In the genomic region with DNA sequence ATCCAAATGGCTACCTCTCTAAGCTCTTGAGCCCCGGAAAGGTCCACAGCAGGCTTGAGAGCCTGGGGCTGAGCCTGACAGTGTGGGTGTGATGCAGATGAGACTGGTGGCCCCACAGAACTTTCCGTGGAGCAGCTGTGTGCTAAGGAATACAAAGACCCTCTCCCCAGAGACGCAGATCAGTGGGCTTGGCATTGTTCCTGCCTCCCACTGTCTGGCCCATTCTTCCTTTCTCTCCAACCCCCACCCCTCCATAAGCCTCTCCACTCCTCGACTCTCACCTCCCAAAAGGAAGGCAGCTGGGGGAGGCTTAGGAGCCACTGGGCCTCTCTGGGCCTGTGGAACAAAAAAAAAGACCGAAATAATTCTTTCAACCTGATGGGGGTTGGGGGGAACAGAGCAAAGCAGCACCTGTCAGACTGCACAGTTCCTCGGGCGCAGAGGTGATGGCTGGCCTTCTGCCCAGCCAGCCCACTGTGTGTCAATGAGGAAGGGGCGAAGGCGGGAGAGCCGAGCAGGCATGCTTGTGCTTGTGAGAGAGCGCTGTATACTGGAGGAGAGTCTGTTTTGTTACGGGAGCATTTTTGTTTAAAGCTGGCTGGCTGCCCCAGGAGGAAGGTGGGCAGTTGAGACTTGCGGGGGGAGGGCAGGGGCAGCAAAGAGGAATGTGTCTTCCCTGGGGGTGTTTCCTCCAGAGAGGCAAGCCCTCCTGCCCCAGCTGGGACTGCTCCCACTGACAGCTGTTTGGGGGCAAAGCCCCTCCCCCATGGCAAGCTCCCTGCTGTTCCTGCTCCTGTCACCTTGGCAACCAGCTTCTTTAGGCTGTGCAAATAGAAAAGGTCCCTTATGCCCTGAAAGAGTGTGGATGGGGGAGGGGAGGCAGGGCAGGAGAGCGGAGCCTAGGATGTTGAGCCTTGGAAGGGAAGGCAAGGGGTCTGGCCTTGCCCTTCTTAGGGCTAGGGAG, we compare ENCODE assay signal across 8 mouse cellular contexts. TPM values are rescaled to one million over a fixed set of nuclear protein-coding genes. Genes with fewer than 3 reads are reported as not detected.
A peak's percentile ranks its signal among the peaks of the same experiment; 100 is the strongest.
DNase-seq lines count a peak whose midpoint lies in the region; ATAC-seq lines count a peak whose summit lies in the region.

No protein-coding gene starts in this region.

- no peaks in the 10 kb centered on the region for H3K36me3 ChIP-seq in heart, embryonic 15.5 days
- H3K36me3 ChIP-seq in liver, embryonic 13.5 days, result no peaks in the 10 kb centered on the region

- intact Hi-C loops in heart, postnatal 10 days (cut with DNase I), result loop anchor here (10.0 kb wide), 1 partner anchor 369 kb away; no protein-coding TSS in a partner anchor

- 0 out of 2 replicates have a peak overlapping the region, but pooled peaks have one; percentile 2 for H3K9ac ChIP-seq in heart, embryonic 15.5 days
- H3K9ac ChIP-seq in liver, embryonic 13.5 days, result no peak overlapping the region

- peaks cover 47% of the 10 kb centered on the region for H3K4me1 ChIP-seq in heart, embryonic 15.5 days (replicated peaks)
- H3K4me1 ChIP-seq in liver, embryonic 13.5 days (replicated peaks), result peaks cover 46% of the 10 kb centered on the region

- no peak overlapping the region for H3K4me3 ChIP-seq in heart, embryonic 15.5 days
- H3K4me3 ChIP-seq in liver, embryonic 13.5 days (replicated peaks), result no peak overlapping the region

- peaks cover 7% of the 10 kb centered on the region for H3K27me3 ChIP-seq in heart, embryonic 15.5 days
- H3K27me3 ChIP-seq in liver, embryonic 13.5 days, result no peaks in the 10 kb centered on the region; the same call in 1 of the 2 replicates

- H3K4me2 ChIP-seq in heart, embryonic 15.5 days, result peak overlapping the region; percentile 1; the same call in 1 of the 2 replicates
- H3K4me2 ChIP-seq in liver, embryonic 13.5 days, result peak overlapping the region; percentile 13; the same call in 1 of the 2 replicates

- H3K9me3 ChIP-seq in heart, embryonic 15.5 days (replicated peaks), result no peaks in the 10 kb centered on the region
- H3K9me3 ChIP-seq in liver, embryonic 13.5 days (replicated peaks), result no peaks in the 10 kb centered on the region

- no peak for ATAC-seq in heart, embryonic 15.5 days (replicated peaks; ENCODE audit: insufficient number of reproducible peaks, insufficient read depth, low FRiP score, low read depth)
- ATAC-seq in liver, embryonic 13.5 days (ENCODE audit: low read depth), result no peak

- H3K27ac ChIP-seq in heart, embryonic 15.5 days, result peak overlapping the region; percentile 25; the same call in 1 of the 2 replicates
- no peak overlapping the region for H3K27ac ChIP-seq in liver, embryonic 13.5 days

- WGBS in heart, embryonic 15.5 days, result 24% methylated on average over 14 of the region's 14 CpGs
- WGBS in liver, embryonic 13.5 days (ENCODE audit: insufficient replicate concordance), result 56% methylated on average over 14 of the region's 14 CpGs

- no peak for DNase-seq in heart, postnatal 10 days
- peak; percentile 96 for DNase-seq in embryo, embryonic 10 days (ENCODE audit: low spot score)
- peak; percentile 85 for DNase-seq in hindlimb bud, embryonic 11.5 days (ENCODE audit: extremely low spot score, low read depth, low spot score)
- DNase-seq in liver, embryonic 13.5 days, result no peak
- DNase-seq in retina, postnatal 1 day, result peak; percentile 93
- DNase-seq in ovary, postnatal 10 days (ENCODE audit: low spot score), result no peak
- no peak for DNase-seq in gastrocnemius, postnatal 10 days

RNA-seq across cellular contexts. Expression of gene A3galt2, which starts 39.6 kb away (rescaled TPM):
- 0.04 TPM in 1 of 2 replicates, not detected in the other for polyA plus RNA-seq in heart, embryonic 15.5 days (2015; fragmentation: Nextera tagmentation; extraction: Ambion mirVana)
- under 1 TPM; 0.12 to 0.29 TPM for total RNA-seq in heart, postnatal 10 days (2021)
- not detected in 2 replicates for polyA plus RNA-seq in liver, embryonic 13.5 days (2015; fragmentation: Nextera tagmentation; extraction: Ambion mirVana)
- under 1 TPM in 1 of 2 experiments, not detected in 1; 0.12 TPM for total RNA-seq in gastrocnemius, postnatal 10 days (2021)

Comparison
In these comparisons a context has a peak if more than half of its experiments do, and no peak if none do; other contexts are left out.
1. DNase-seq: peak in embryo, embryonic 10 days (single experiment), hindlimb bud, embryonic 11.5 days (single experiment) and retina, postnatal 1 day (single experiment); none in heart, postnatal 10 days (0 of 2), liver, embryonic 13.5 days (single experiment), ovary, postnatal 10 days (single experiment) and gastrocnemius, postnatal 10 days (single experiment).